Mouse (Mus musculus) midbrain, postnatal 0 days (tissue): Measurements from ENCODE around the gene Ap2b1. TPM values are rescaled to one million over a fixed set of nuclear protein-coding genes. Genes with fewer than 3 reads are reported as not detected.

Source experiments
- ATAC-seq: fragments of 200-750 bp; cut with Nextera tagmentation; 2 replicates; pipeline ENCODE4 v1.8.0; 2017; ENCODE audit warnings: moderate number of reproducible peaks, mild to moderate bottlenecking, moderate TSS enrichment, moderate library complexity; ENCODE audit not compliant: low FRiP score
- DNase-seq: peaks from one replicate; pipeline ENCODE4 v3.0.0-alpha.2; 2015; ENCODE audit warnings: low spot score
- H3K27ac ChIP-seq: fragments of 300-500 bp; sonication (generic); 2 replicates; pipeline ENCODE4 v1.5.1; 2014; ENCODE audit warnings: low read depth, mild to moderate bottlenecking, low read length, mixed read lengths
- H3K27me3 ChIP-seq: fragments of 300-500 bp; sonication (generic); 2 replicates; pipeline ENCODE4 v1.6.1; 2014; ENCODE audit warnings: low read length, control low read depth, mixed read lengths; ENCODE audit not compliant: insufficient read depth
- H3K36me3 ChIP-seq: fragments of 300-500 bp; sonication (generic); 2 replicates; pipeline ENCODE4 v1.6.1; 2014; ENCODE audit warnings: low read length, control low read depth, mixed read lengths; ENCODE audit not compliant: insufficient read depth
- H3K4me1 ChIP-seq: fragments of 300-500 bp; sonication (generic); 2 replicates; pipeline ENCODE4 v1.6.1; 2014; ENCODE audit warnings: mild to moderate bottlenecking, control low read depth, antibody characterized with exemption, low read length, mixed read lengths; ENCODE audit not compliant: insufficient read depth
- H3K4me2 ChIP-seq: fragments of 300-500 bp; sonication (generic); 2 replicates; pipeline ENCODE4 v1.6.1; 2014; ENCODE audit warnings: low read depth, mild to moderate bottlenecking, low read length, mixed read lengths; ENCODE audit not compliant: poor library complexity, severe bottlenecking
- H3K4me3 ChIP-seq: fragments of 300-500 bp; sonication (generic); 2 replicates; pipeline ENCODE4 v1.5.1; 2014; ENCODE audit warnings: low read depth, mild to moderate bottlenecking, low read length, moderate library complexity
- H3K9ac ChIP-seq: fragments of 300-500 bp; sonication (generic); replicated peaks from 2 replicates; pipeline ENCODE4 v1.6.1; 2014; ENCODE audit warnings: mild to moderate bottlenecking, low read length, moderate library complexity, mixed read lengths; ENCODE audit not compliant: poor library complexity, severe bottlenecking
- H3K9me3 ChIP-seq: fragments of 300-500 bp; sonication (generic); 2 replicates; pipeline ENCODE4 v1.6.1; 2016; ENCODE audit warnings: low read length, control low read depth
- CTCF ChIP-seq: IDR thresholded peaks from 2 replicates; pipeline ENCODE4 v1.5.1; 2016; ENCODE audit warnings: antibody characterized with exemption, mild to moderate bottlenecking
- WGBS: fragments of 180-500 bp; shearing (Covaris S2); extraction: QIAGEN DNeasy Blood & Tissue Kit; methylation state at CpG from one replicate; pipeline ENCODE4 v1.1.7; 2014; 5-methylcytosine and 5-hydroxymethylcytosine counted together
- polyA plus RNA-seq: library from polyadenylated mRNA; unstranded; fragments of >200 nt; fragmentation: Nextera tagmentation; extraction: Ambion mirVana; gene quantifications from 2 replicates; pipeline ENCODE4 v1.2.1, GENCODE M21; 2015
- total RNA-seq: library from RNA; depleted of rRNA; stranded (reverse); fragments of >200 nt; gene quantifications from 2 replicates; pipeline ENCODE4 v1.2.3, GENCODE M21; 2014

Gene Ap2b1
- total and polyA plus RNA-seq, 2 experiments from 2014 or later: 110 to 232 TPM

GRCm38 (mm10) chr11:83408242-83408641 lies 109.4 kb downstream of the Ap2b1 start:
- Histone ChIP-seq H3K4me2 (no peak overlapping the region), H3K27me3 (no peaks in the 10 kb centered on the region), H3K27ac (no peak overlapping the region), H3K9ac (no peak overlapping the region), H3K4me1 (peaks cover 8% of the 10 kb centered on the region; the same call in 1 of the 2 replicates), H3K36me3 (peaks cover 9% of the 10 kb centered on the region), H3K9me3 (no peaks in the 10 kb centered on the region), H3K4me3 (no peak overlapping the region)
- ATAC-seq (no peak), DNase-seq (no peak)
- 44% methylated on average over 8 of the region's 8 CpGs for WGBS
- no peak for TF ChIP-seq CTCF

DNA sequence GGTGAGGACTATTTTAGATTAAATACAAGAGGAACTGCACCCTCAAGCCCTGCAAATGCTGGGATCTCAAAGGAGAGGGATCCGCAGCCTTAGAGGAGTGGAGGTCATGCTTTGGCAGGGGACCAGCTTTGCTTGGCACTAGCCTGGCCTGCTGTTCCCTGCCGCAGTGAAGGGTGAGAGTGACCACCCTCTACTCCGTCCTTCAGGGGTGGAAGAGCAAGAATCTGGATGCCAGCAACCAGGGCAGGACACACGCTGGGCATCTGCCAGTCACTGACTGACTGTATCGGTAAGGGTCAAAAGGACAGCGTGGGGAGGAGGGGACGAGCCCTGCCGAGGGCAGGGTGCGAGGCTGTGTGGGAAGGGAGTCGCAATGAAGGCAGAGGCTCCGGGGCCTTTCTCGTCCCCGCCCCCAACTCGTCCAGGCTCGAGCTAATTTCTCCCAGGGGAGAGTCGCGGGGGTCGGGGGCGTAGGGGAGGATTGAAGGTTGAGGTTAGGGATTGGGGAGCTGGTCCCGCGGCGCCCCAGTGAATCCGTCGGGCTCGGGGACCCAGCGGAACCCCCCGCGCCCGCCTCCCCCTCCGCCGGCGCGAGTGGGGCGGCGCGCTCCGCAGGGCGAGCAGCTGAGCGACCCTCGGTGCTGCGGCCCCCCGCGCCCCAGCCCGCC lies 110.4 kb downstream of the Ap2b1 start, which contains the start of gene Rasl10b:
Gene Rasl10b, plus strand, starts transcription at position 51 of the 668 bp plus-strand sequence.
- Histone ChIP-seq H3K9ac (peak within 1 kb of the TSS; percentile 86), H3K36me3 (peaks cover 3% of the 10 kb centered on the region; the same call in 1 of the 2 replicates), H3K9me3 (no peaks in the 10 kb centered on the region), H3K4me1 (peaks cover 8% of the 10 kb centered on the region; the same call in 1 of the 2 replicates), H3K4me3 (peak within 1 kb of the TSS; percentile 93), H3K4me2 (peak within 1 kb of the TSS; percentile 91), H3K27ac (0 out of 2 replicates have a peak within 1 kb of the TSS, but pooled peaks have one; percentile 18), H3K27me3 (no peaks in the 10 kb centered on the region)
- DNase-seq (peak; percentile 60), ATAC-seq (peak; percentile 72)
- TF ChIP-seq CTCF: no peak
- 1% methylated on average over 25 of the region's 44 CpGs for WGBS

GRCm38 (mm10) chr11:83409792-83410291 lies 111.0 kb downstream of the Ap2b1 start:
- peaks cover 3% of the 10 kb centered on the region; the same call in 1 of the 2 replicates for H3K36me3 ChIP-seq
- no peaks in the 10 kb centered on the region for H3K27me3 ChIP-seq
- DNase-seq: peak; percentile 4
- ATAC-seq: 0 out of 2 replicates have a peak, but pooled peaks have one; percentile 52
- WGBS: 2% methylated on average over 19 of the region's 40 CpGs
- peak overlapping the region; percentile 91 for H3K4me2 ChIP-seq
- H3K9me3 ChIP-seq: no peaks in the 10 kb centered on the region
- peak overlapping the region; percentile 93 for H3K4me3 ChIP-seq
- peak overlapping the region; percentile 86 for H3K9ac ChIP-seq
- 0 out of 2 replicates have a peak overlapping the region, but pooled peaks have one; percentile 18 for H3K27ac ChIP-seq
- TF ChIP-seq CTCF: no peak
- peaks cover 8% of the 10 kb centered on the region; the same call in 1 of the 2 replicates for H3K4me1 ChIP-seq

DNA sequence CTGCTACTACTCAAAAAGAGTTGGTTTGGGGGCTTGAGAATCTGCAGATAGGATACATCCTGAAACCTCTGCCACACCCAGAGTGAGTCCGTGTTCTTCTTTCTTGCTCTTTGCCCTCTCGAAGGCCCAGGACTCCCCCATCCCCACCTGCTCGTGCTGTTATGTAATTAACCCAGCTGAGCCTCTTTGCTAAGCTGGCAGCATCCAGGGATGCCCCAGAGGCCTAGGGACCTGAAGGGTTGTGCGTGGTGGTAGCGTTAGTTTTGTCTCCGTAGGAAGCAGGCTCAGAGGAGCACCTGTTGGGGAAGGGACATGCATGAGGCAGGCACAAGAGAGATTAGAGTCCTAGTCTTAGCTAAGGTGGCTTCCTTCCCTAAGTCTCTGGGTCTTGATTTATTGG lies 111.7 kb downstream of the Ap2b1 start:
- Histone ChIP-seq H3K4me3 (peak overlapping the region; percentile 93), H3K36me3 (peaks cover 3% of the 10 kb centered on the region; the same call in 1 of the 2 replicates), H3K9ac (peak overlapping the region; percentile 86), H3K4me2 (peak overlapping the region; percentile 91), H3K27ac (no peak overlapping the region), H3K4me1 (peaks cover 8% of the 10 kb centered on the region; the same call in 1 of the 2 replicates), H3K27me3 (no peaks in the 10 kb centered on the region), H3K9me3 (no peaks in the 10 kb centered on the region)
- WGBS: 46% methylated on average over 6 of the region's 6 CpGs
- TF ChIP-seq CTCF: no peak
- DNase-seq (no peak), ATAC-seq (no peak)

GRCm38 (mm10) chr11:83417080-83417479 lies 118.3 kb downstream of the Ap2b1 start:
- H3K9me3 ChIP-seq: no peaks in the 10 kb centered on the region
- no peak overlapping the region; the same call in 1 of the 2 replicates for H3K27ac ChIP-seq
- 16% methylated on average over 5 of the region's 5 CpGs for WGBS
- H3K4me1 ChIP-seq: 0 out of 2 replicates have a peak, but pooled peaks cover 3% of the 10 kb centered on the region
- H3K36me3 ChIP-seq: peaks cover 7% of the 10 kb centered on the region; the same call in 1 of the 2 replicates
- H3K27me3 ChIP-seq: peaks cover 4% of the 10 kb centered on the region; the same call in 1 of the 2 replicates
- no peak for TF ChIP-seq CTCF
- no peak overlapping the region for H3K4me2 ChIP-seq
- H3K9ac ChIP-seq: no peak overlapping the region
- ATAC-seq (no peak), DNase-seq (peak; percentile 22)
- H3K4me3 ChIP-seq: no peak overlapping the region

DNA sequence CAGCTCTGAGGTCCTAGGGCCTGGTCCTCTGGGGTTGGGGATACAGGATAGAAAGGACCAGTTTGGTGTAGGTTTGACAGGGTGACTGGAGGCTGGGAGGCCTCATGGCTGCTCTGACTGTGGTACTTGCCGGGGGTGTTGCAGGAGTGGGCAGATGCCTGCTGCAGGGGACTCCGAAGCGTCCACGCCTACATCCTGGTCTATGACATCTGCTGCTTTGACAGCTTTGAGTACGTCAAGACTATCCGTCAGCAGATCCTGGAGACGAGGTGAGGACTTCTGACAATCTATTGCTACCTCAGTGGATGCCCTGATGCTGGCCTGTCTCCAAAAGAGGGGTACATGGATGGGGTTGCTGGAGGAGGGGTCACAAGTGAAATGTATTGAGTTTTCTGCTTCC lies 118.9 kb downstream of the Ap2b1 start:
- H3K27me3 ChIP-seq: peaks cover 4% of the 10 kb centered on the region; the same call in 1 of the 2 replicates
- peaks cover 7% of the 10 kb centered on the region; the same call in 1 of the 2 replicates for H3K36me3 ChIP-seq
- no peak overlapping the region for H3K4me2 ChIP-seq
- no peak overlapping the region for H3K9ac ChIP-seq
- WGBS: 87% methylated on average over 7 of the region's 7 CpGs
- DNase-seq: no peak
- TF ChIP-seq CTCF: no peak
- no peak overlapping the region for H3K27ac ChIP-seq
- no peaks in the 10 kb centered on the region for H3K9me3 ChIP-seq
- ATAC-seq: no peak
- H3K4me1 ChIP-seq: no peaks in the 10 kb centered on the region
- no peak overlapping the region for H3K4me3 ChIP-seq
